ENCODE assay signal across 9 mouse cellular contexts in the genomic region with DNA sequence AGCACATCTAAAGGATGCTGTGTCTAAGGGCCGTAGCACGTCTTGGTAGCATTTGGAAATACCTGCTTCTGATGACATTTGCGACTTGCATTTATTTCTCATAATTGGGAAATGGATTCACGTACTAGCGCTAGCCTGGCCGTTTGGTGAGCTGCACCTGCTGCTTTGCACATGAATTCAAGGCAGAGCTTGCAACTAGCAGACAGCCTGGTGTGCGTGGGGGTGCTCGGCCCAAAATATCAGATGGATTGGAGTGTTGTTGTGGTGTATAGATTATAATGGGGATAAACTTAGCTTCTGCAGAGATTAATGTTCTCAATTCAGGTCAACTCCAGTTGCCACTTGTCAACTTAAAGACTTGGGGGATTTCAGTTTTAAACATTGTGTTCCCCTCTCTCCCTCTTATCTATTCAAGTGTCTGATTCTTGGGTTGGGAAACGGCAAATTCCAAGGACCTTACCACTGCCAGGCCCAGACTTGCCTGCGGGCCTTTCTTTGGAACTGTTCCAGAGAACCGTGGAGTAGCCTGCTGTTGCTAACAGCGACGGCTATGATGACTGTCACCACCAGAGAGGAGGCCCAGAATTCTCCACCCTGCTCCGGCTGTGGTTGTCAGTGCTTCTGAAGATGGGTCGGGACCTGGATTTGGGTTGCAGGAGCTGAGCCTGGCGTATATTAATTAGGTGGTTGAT. TPM values are rescaled to one million over a fixed set of nuclear protein-coding genes. Genes with fewer than 3 reads are reported as not detected.
DNase-seq lines count a peak whose midpoint lies in the region; ATAC-seq lines count a peak whose summit lies in the region.
"Had no signal": no experiment of that assay in that cellular context is flagged by ENCODE, and none has a peak within 500 bp of the region (broad histone marks: within the 10 kb centered on the region; RNA-seq: fewer than 3 reads in every experiment).

No protein-coding gene starts in this region.

- peaks cover 17% of the 10 kb centered on the region for H3K4me1 ChIP-seq in kidney, embryonic 15.5 days
- H3K4me1 ChIP-seq in heart, embryonic 11.5 days (ENCODE audit: control insufficient read depth, insufficient read depth, low read length): peaks cover 31% of the 10 kb centered on the region

- 68% methylated on average over 16 of the region's 16 CpGs for WGBS in kidney, embryonic 15.5 days
- 56% methylated on average over 16 of the region's 16 CpGs for whole genome bisulfite sequencing in heart, embryonic 11.5 days (ENCODE audit: insufficient replicate concordance)

- ATAC-seq in kidney, embryonic 15.5 days (replicated peaks; ENCODE audit: low FRiP score): no peak
- peak; percentile 56; the same call in 1 of the 2 replicates for ATAC-seq in cerebellum, adult (ENCODE audit: insufficient number of reproducible peaks, low FRiP score, low TSS enrichment)
- ATAC-seq in heart, embryonic 11.5 days (replicated peaks; ENCODE audit: insufficient number of reproducible peaks, low FRiP score, low TSS enrichment): no peak
- ATAC-seq in megakaryocyte, adult 5-6 weeks (ENCODE audit: poor library complexity, severe bottlenecking): no peak

- H3K9ac ChIP-seq in kidney, embryonic 15.5 days: no peak overlapping the region
- no peak overlapping the region for H3K9ac ChIP-seq in heart, embryonic 11.5 days (ENCODE audit: low read depth, low read length)

- no peaks in the 10 kb centered on the region for H3K27me3 ChIP-seq in kidney, embryonic 15.5 days
- no peaks in the 10 kb centered on the region for H3K27me3 ChIP-seq in heart, embryonic 11.5 days (ENCODE audit: control insufficient read depth, insufficient read depth, low read length)

- no peaks in the 10 kb centered on the region for H3K9me3 ChIP-seq in kidney, embryonic 15.5 days (replicated peaks)
- H3K9me3 ChIP-seq in heart, embryonic 11.5 days (replicated peaks; ENCODE audit: control insufficient read depth, low read length): no peaks in the 10 kb centered on the region

- no peak overlapping the region for H3K4me3 ChIP-seq in kidney, embryonic 15.5 days (replicated peaks)
- no peak overlapping the region for H3K4me3 ChIP-seq in heart, embryonic 11.5 days (ENCODE audit: low read depth, low read length)
- H3K4me3 ChIP-seq: heart, adult 2 months had no signal

- no peaks in the 10 kb centered on the region for H3K36me3 ChIP-seq in kidney, embryonic 15.5 days
- no peaks in the 10 kb centered on the region for H3K36me3 ChIP-seq in heart, embryonic 11.5 days (ENCODE audit: control insufficient read depth, insufficient read depth, low read length)

- H3K4me2 ChIP-seq in kidney, embryonic 15.5 days: no peak overlapping the region
- no peak overlapping the region for H3K4me2 ChIP-seq in heart, embryonic 11.5 days

- no peak overlapping the region for H3K27ac ChIP-seq in kidney, embryonic 15.5 days
- 0 out of 2 replicates have a peak overlapping the region, but pooled peaks have one; percentile 93 for H3K27ac ChIP-seq in heart, embryonic 11.5 days (ENCODE audit: low read depth, low read length)

- DNase-seq in kidney, postnatal 10 days: peak; percentile 62
- DNase-seq in left cerebral cortex, adult 11 months (ENCODE audit: low spot score): peak; percentile 70
- DNase-seq in right cerebral cortex, adult 18-20 months: peak; percentile 88
- no peak for DNase-seq in spleen, adult 18-20 months

RNA-seq across cellular contexts. Expression of gene Arntl, which starts 42.0 kb away (rescaled TPM):
- polyA plus RNA-seq in kidney, embryonic 15.5 days (2015; fragmentation: Nextera tagmentation; extraction: Ambion mirVana): 9.3 and 10.1 TPM in 2 replicates
- polyA plus RNA-seq in heart, embryonic 11.5 days (2014; fragmentation: Nextera tagmentation; extraction: Ambion mirVana): 7.6 and 7.8 TPM in 2 replicates
- total RNA-seq in megakaryocyte, adult 5-6 weeks (2015): 7.3 and 8.9 TPM in 2 replicates
- 8.3 and 9.5 TPM in 2 replicates for total RNA-seq in megakaryocyte, adult 5-6 weeks (2017)

Comparison
In these comparisons a context has a peak if more than half of its experiments do, and no peak if none do; other contexts are left out.
1. DNase-seq: peak in kidney, postnatal 10 days (single experiment), left cerebral cortex, adult 11 months (single experiment) and right cerebral cortex, adult 18-20 months (single experiment); none in spleen, adult 18-20 months (0 of 2).